Mouse (Mus musculus) C2C12 (cell line): ENCODE data around the gene Cpne2.

Experiments
- CTCF ChIP-seq: IDR thresholded peaks from one replicate; pipeline ENCODE4 v1.5.1; 2011; ENCODE audit not compliant: control insufficient read depth, insufficient read depth, insufficient read length
- MAX ChIP-seq: IDR thresholded peaks from one replicate; pipeline ENCODE4 v1.6.1; 2011; ENCODE audit warnings: mild to moderate bottlenecking, control low read depth
- USF1 ChIP-seq: IDR thresholded peaks from one replicate; pipeline ENCODE4 v1.6.1; 2011; ENCODE audit warnings: low read depth, mild to moderate bottlenecking, control low read depth, moderate library complexity

DNA sequence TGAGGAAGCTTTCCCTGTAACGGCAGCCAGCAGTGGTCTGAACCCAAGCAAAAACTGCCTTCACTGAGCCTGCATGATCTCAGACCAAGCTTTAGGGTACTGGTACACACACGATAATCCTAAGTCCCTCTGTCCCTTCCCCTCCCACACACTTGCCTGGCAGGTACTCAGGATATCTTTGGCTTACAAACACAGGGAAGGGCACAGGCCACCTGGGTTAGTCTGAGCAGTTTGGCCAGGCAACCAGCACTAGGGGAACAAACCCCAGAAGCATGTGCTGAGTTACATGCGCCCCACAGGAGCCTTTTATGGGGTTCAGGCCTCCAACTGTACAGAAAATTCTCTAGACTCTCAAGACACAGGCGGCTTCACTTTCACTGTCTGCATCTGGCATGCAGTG, 2.9 kb upstream of the Cpne2 start:
- TF ChIP-seq CTCF (no peak), USF1 (no peak), MAX (no peak)
